Mouse (Mus musculus): ENCODE results near the gene Ntf3. TPM values are rescaled to one million over a fixed set of nuclear protein-coding genes. Genes with fewer than 3 reads are reported as not detected.

Gene Ntf3
- polyA plus RNA-seq, 1 experiment from 2014 or later, result 8.0 TPM

- H3K27ac ChIP-seq, result no peak overlapping the region
- H3K4me2 ChIP-seq, result no peak overlapping the region
- H3K36me3 ChIP-seq, result no peaks in the 10 kb centered on the region; the same call in 1 of the 2 replicates
- H3K27me3 ChIP-seq, result no peaks in the 10 kb centered on the region
- no peaks in the 10 kb centered on the region for H3K9me3 ChIP-seq (replicated peaks)
- no peak overlapping the region for H3K4me3 ChIP-seq
- no peak overlapping the region for H3K9ac ChIP-seq
- no peak for ATAC-seq (replicated peaks; ENCODE audit: insufficient number of reproducible peaks, insufficient read depth, low FRiP score, low read depth)
- H3K4me1 ChIP-seq (replicated peaks), result peaks cover 18% of the 10 kb centered on the region
- 85% methylated on average over 2 of the region's 2 CpGs for WGBS
Measured at GRCm38 (mm10) chr6:126155928-126156327, 10.8 kb downstream of the Ntf3 start.

- WGBS, result 23% methylated on average over 8 of the region's 8 CpGs
- no peak overlapping the region for H3K4me2 ChIP-seq
- H3K9me3 ChIP-seq (replicated peaks), result no peaks in the 10 kb centered on the region
- no peaks in the 10 kb centered on the region for H3K27me3 ChIP-seq
- H3K27ac ChIP-seq, result no peak overlapping the region
- H3K4me1 ChIP-seq (replicated peaks), result peaks cover 8% of the 10 kb centered on the region
- H3K9ac ChIP-seq, result no peak overlapping the region
- no peaks in the 10 kb centered on the region; the same call in 1 of the 2 replicates for H3K36me3 ChIP-seq
- 0 out of 2 replicates have a peak, but pooled peaks have one; percentile 35 for ATAC-seq (replicated peaks; ENCODE audit: insufficient number of reproducible peaks, insufficient read depth, low FRiP score, low read depth)
- no peak overlapping the region for H3K4me3 ChIP-seq
Measured at GRCm38 (mm10) chr6:126154372-126154982, 12.2 kb downstream of the Ntf3 start.

- Histone ChIP-seq H3K4me3 (no peak overlapping the region), H3K4me1 (replicated peaks) (0 out of 2 replicates have a peak, but pooled peaks cover 3% of the 10 kb centered on the region), H3K4me2 (no peak overlapping the region), H3K27me3 (no peaks in the 10 kb centered on the region), H3K36me3 (no peaks in the 10 kb centered on the region; the same call in 1 of the 2 replicates), H3K27ac (no peak overlapping the region), H3K9me3 (replicated peaks) (no peaks in the 10 kb centered on the region), H3K9ac (no peak overlapping the region)
- WGBS, result 80% methylated on average over 2 of the region's 2 CpGs
- no peak for ATAC-seq (replicated peaks; ENCODE audit: insufficient number of reproducible peaks, insufficient read depth, low FRiP score, low read depth)
Measured at GRCm38 (mm10) chr6:126153154-126153553, 13.6 kb downstream of the Ntf3 start.

GRCm38 (mm10) chr6:126143659-126144058 lies 23.1 kb downstream of the Ntf3 start:
- WGBS, result 72% methylated on average over 5 of the region's 5 CpGs
- H3K27me3 ChIP-seq, result no peaks in the 10 kb centered on the region
- H3K9me3 ChIP-seq (replicated peaks), result no peaks in the 10 kb centered on the region
- H3K36me3 ChIP-seq, result no peaks in the 10 kb centered on the region
- no peak for ATAC-seq (replicated peaks; ENCODE audit: insufficient number of reproducible peaks, insufficient read depth, low FRiP score, low read depth)
- no peak overlapping the region for H3K27ac ChIP-seq
- H3K4me3 ChIP-seq, result no peak overlapping the region
- H3K4me2 ChIP-seq, result no peak overlapping the region
- no peak overlapping the region for H3K9ac ChIP-seq
- H3K4me1 ChIP-seq (replicated peaks), result peaks cover 42% of the 10 kb centered on the region

GRCm38 (mm10) chr6:126142741-126143140 lies 24.0 kb downstream of the Ntf3 start:
- Histone ChIP-seq H3K27ac (peak overlapping the region; percentile 79), H3K9ac (no peak overlapping the region), H3K4me1 (replicated peaks) (peaks cover 42% of the 10 kb centered on the region), H3K9me3 (replicated peaks) (no peaks in the 10 kb centered on the region), H3K4me3 (no peak overlapping the region), H3K36me3 (no peaks in the 10 kb centered on the region), H3K27me3 (no peaks in the 10 kb centered on the region), H3K4me2 (peak overlapping the region; percentile 39)
- ATAC-seq (replicated peaks; ENCODE audit: insufficient number of reproducible peaks, insufficient read depth, low FRiP score, low read depth), result no peak
- WGBS, result 43% methylated on average over 3 of the region's 3 CpGs

GRCm38 (mm10) chr6:126142021-126142554 lies 24.6 kb downstream of the Ntf3 start:
- Histone ChIP-seq H3K4me3 (no peak overlapping the region), H3K9ac (no peak overlapping the region), H3K27me3 (no peaks in the 10 kb centered on the region), H3K4me1 (replicated peaks) (peaks cover 42% of the 10 kb centered on the region), H3K27ac (peak overlapping the region; percentile 79), H3K4me2 (peak overlapping the region; percentile 39), H3K36me3 (no peaks in the 10 kb centered on the region), H3K9me3 (replicated peaks) (no peaks in the 10 kb centered on the region)
- WGBS, result 22% methylated on average over 8 of the region's 8 CpGs
- peak; percentile 55; the same call in 1 of the 2 replicates for ATAC-seq (replicated peaks; ENCODE audit: insufficient number of reproducible peaks, insufficient read depth, low FRiP score, low read depth)

GRCm38 (mm10) chr6:126141472-126141871 lies 25.2 kb downstream of the Ntf3 start:
- ATAC-seq (replicated peaks; ENCODE audit: insufficient number of reproducible peaks, insufficient read depth, low FRiP score, low read depth), result peak; percentile 67
- 23% methylated on average over 13 of the region's 13 CpGs for WGBS
- H3K9ac ChIP-seq, result no peak overlapping the region
- peaks cover 42% of the 10 kb centered on the region for H3K4me1 ChIP-seq (replicated peaks)
- H3K4me3 ChIP-seq, result peak overlapping the region; percentile 9; the same call in 1 of the 2 replicates
- H3K27me3 ChIP-seq, result no peaks in the 10 kb centered on the region
- H3K4me2 ChIP-seq, result peak overlapping the region; percentile 39
- no peaks in the 10 kb centered on the region for H3K9me3 ChIP-seq (replicated peaks)
- no peaks in the 10 kb centered on the region for H3K36me3 ChIP-seq
- peak overlapping the region; percentile 79 for H3K27ac ChIP-seq

- WGBS, result 34% methylated on average over 6 of the region's 6 CpGs
- H3K4me1 ChIP-seq (replicated peaks), result peaks cover 42% of the 10 kb centered on the region
- ATAC-seq (replicated peaks; ENCODE audit: insufficient number of reproducible peaks, insufficient read depth, low FRiP score, low read depth), result peak; percentile 63
- H3K36me3 ChIP-seq, result no peaks in the 10 kb centered on the region
- H3K9ac ChIP-seq, result no peak overlapping the region
- no peaks in the 10 kb centered on the region for H3K9me3 ChIP-seq (replicated peaks)
- peak overlapping the region; percentile 79 for H3K27ac ChIP-seq
- peak overlapping the region; percentile 39 for H3K4me2 ChIP-seq
- no peak overlapping the region; the same call in 1 of the 2 replicates for H3K4me3 ChIP-seq
- no peaks in the 10 kb centered on the region for H3K27me3 ChIP-seq
Measured at GRCm38 (mm10) chr6:126140961-126141360, 25.7 kb downstream of the Ntf3 start.

GRCm38 (mm10) chr6:126140416-126140815 lies 26.3 kb downstream of the Ntf3 start:
- no peaks in the 10 kb centered on the region for H3K36me3 ChIP-seq
- no peaks in the 10 kb centered on the region for H3K27me3 ChIP-seq
- H3K4me1 ChIP-seq (replicated peaks), result peaks cover 42% of the 10 kb centered on the region
- H3K9ac ChIP-seq, result no peak overlapping the region
- no peak for ATAC-seq (replicated peaks; ENCODE audit: insufficient number of reproducible peaks, insufficient read depth, low FRiP score, low read depth)
- H3K9me3 ChIP-seq (replicated peaks), result no peaks in the 10 kb centered on the region
- WGBS, result 29% methylated on average over 2 of the region's 2 CpGs
- H3K27ac ChIP-seq, result peak overlapping the region; percentile 38; the same call in 1 of the 2 replicates
- H3K4me2 ChIP-seq, result no peak overlapping the region
- no peak overlapping the region for H3K4me3 ChIP-seq

- Histone ChIP-seq H3K4me1 (replicated peaks) (no peaks in the 10 kb centered on the region), H3K9ac (no peak overlapping the region), H3K36me3 (no peaks in the 10 kb centered on the region), H3K27ac (no peak overlapping the region), H3K4me3 (no peak overlapping the region), H3K27me3 (no peaks in the 10 kb centered on the region), H3K9me3 (replicated peaks) (no peaks in the 10 kb centered on the region), H3K4me2 (no peak overlapping the region)
- no peak for ATAC-seq (replicated peaks; ENCODE audit: insufficient number of reproducible peaks, insufficient read depth, low FRiP score, low read depth)
- 71% methylated on average over 19 of the region's 19 CpGs for WGBS
Measured at GRCm38 (mm10) chr6:126134155-126134906, 32.4 kb downstream of the Ntf3 start.

- H3K9me3 ChIP-seq (replicated peaks), result no peaks in the 10 kb centered on the region
- H3K4me2 ChIP-seq, result no peak overlapping the region
- H3K4me1 ChIP-seq (replicated peaks), result peaks cover 9% of the 10 kb centered on the region
- H3K36me3 ChIP-seq, result no peaks in the 10 kb centered on the region
- no peak overlapping the region for H3K27ac ChIP-seq
- ATAC-seq (replicated peaks; ENCODE audit: insufficient number of reproducible peaks, insufficient read depth, low FRiP score, low read depth), result no peak
- no peak overlapping the region for H3K4me3 ChIP-seq
- H3K27me3 ChIP-seq, result no peaks in the 10 kb centered on the region
- no peak overlapping the region for H3K9ac ChIP-seq
- WGBS, result 35% methylated on average over 7 of the region's 7 CpGs
Measured at GRCm38 (mm10) chr6:126128238-126128637, 38.5 kb downstream of the Ntf3 start.

Data from heart, embryonic 15.5 days (tissue).